Mouse (Mus musculus): ENCODE results near the gene Gm10719.
"Not testable (repeated sequence)": the region's sequence is repeated elsewhere in the genome, so short reads cannot be mapped to it uniquely, and the experiment has no call there.

DNA sequence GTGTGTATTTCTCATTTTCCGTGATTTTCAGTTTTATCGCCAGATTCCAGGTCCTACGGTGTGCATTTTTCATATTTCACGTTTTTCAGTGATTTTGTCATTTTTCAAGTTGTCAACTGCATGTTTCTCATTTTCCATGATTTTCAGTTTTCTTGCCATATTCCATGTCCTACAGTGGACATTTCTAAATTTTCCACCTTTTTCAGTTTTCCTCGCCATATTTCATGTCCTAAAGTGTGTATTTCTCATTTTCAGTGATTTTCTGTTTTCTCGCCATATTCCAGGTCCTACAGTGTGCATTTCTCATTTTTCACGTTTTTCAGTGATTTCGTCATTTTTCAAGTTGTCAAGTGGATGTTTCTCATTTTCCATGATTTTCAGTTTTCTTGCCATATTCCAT lies 16.2 kb upstream of the Gm10719 start:
- not testable (repeated sequence) for TF ChIP-seq CTCF (IDR thresholded peaks at IDR 0.05; ENCODE audit: borderline replicate concordance, insufficient read depth, low read length); POLR2A (IDR thresholded peaks at IDR 0.05; ENCODE audit: low read depth, low read length)

Data from embryonic fibroblast, embryonic 13.5 days (primary cell).